Comparison of ENCODE assay signal across 15 mouse cellular contexts in genomic region chr5:64431624-64432023, GRCm38 (mm10).
A peak's percentile ranks its signal among the peaks of the same experiment; 100 is the strongest.
DNase-seq lines count a peak whose midpoint lies in the region; ATAC-seq and TF ChIP-seq lines count a peak whose summit lies in the region.
"Had no signal": no experiment of that assay in that cellular context is flagged by ENCODE, and none has a peak within 500 bp of the region (broad histone marks: within the 10 kb centered on the region; RNA-seq: fewer than 3 reads in every experiment).

No protein-coding gene starts in this region.

- no peaks in the 10 kb centered on the region for H3K9me3 ChIP-seq in intestine, postnatal 0 days (ENCODE audit: control insufficient read depth)
- H3K9me3 ChIP-seq in liver, embryonic 15.5 days (replicated peaks), result no peaks in the 10 kb centered on the region
- H3K9me3 ChIP-seq in hindbrain, embryonic 11.5 days (ENCODE audit: control insufficient read depth, low read length), result no peaks in the 10 kb centered on the region
- H3K9me3 ChIP-seq: embryonic facial prominence, embryonic 13.5 days; limb, embryonic 12.5 days had no signal

- no peak overlapping the region for H3K4me3 ChIP-seq in intestine, postnatal 0 days (ENCODE audit: low read depth, low read length)
- H3K4me3 ChIP-seq in liver, embryonic 15.5 days (replicated peaks), result no peak overlapping the region
- H3K4me3 ChIP-seq in hindbrain, embryonic 11.5 days (ENCODE audit: low read depth, low read length), result no peak overlapping the region
- H3K4me3 ChIP-seq: embryonic facial prominence, embryonic 13.5 days; limb, embryonic 12.5 days had no signal

- H3K27ac ChIP-seq in intestine, postnatal 0 days (ENCODE audit: low read depth, low read length), result peak overlapping the region; percentile 63
- H3K27ac ChIP-seq in liver, embryonic 15.5 days (replicated peaks), result 0 out of 2 replicates have a peak overlapping the region, but pooled peaks have one; percentile 4
- H3K27ac ChIP-seq in hindbrain, embryonic 11.5 days (ENCODE audit: low read depth, low read length), result no peak overlapping the region
- H3K27ac ChIP-seq: embryonic facial prominence, embryonic 13.5 days; hindbrain, postnatal 0 days; limb, embryonic 12.5 days had no signal

- peak; percentile 38 to 70 for DNase-seq in urinary bladder, adult 18-20 months (ENCODE audit: low spot score in 2 of 2)
- no peak for DNase-seq in urinary bladder, postnatal 10 days (ENCODE audit: low spot score)
- no peak for DNase-seq in hindbrain, embryonic 11.5 days (ENCODE audit: low spot score)
- DNase-seq in cerebellum, adult 8-10 months, result no peak
- DNase-seq: cerebellum, adult 9-11 months; forebrain, postnatal 0 days; gastrocnemius, postnatal 36 days; thymus, postnatal 4 days had no signal

- 37% methylated on average over 6 of the region's 6 CpGs for WGBS in intestine, postnatal 0 days
- whole genome bisulfite sequencing in liver, embryonic 15.5 days (ENCODE audit: insufficient replicate concordance), result 46% methylated on average over 6 of the region's 6 CpGs
- WGBS in hindbrain, embryonic 11.5 days, result 92% methylated on average over 6 of the region's 6 CpGs

- peak; percentile 95 for ATAC-seq in intestine, postnatal 0 days
- ATAC-seq in liver, embryonic 15.5 days (ENCODE audit: insufficient read depth), result no peak
- ATAC-seq in hindbrain, embryonic 11.5 days (ENCODE audit: low FRiP score), result no peak
- ATAC-seq in megakaryocyte, adult 5-6 weeks (ENCODE audit: poor library complexity, severe bottlenecking), result no peak
- ATAC-seq: activated CD4-positive, CD25-positive, alpha-beta regulatory T cell, adult 4 months; forebrain, postnatal 0 days; hindbrain, postnatal 0 days had no signal

- H3K36me3 ChIP-seq in intestine, postnatal 0 days (ENCODE audit: control insufficient read depth, insufficient read depth), result no peaks in the 10 kb centered on the region
- H3K36me3 ChIP-seq in liver, embryonic 15.5 days (replicated peaks), result no peaks in the 10 kb centered on the region
- H3K36me3 ChIP-seq in hindbrain, embryonic 11.5 days (ENCODE audit: control insufficient read depth, insufficient read depth, low read length), result no peaks in the 10 kb centered on the region
- H3K36me3 ChIP-seq: embryonic facial prominence, embryonic 13.5 days; limb, embryonic 12.5 days had no signal

- H3K4me1 ChIP-seq in intestine, postnatal 0 days (replicated peaks; ENCODE audit: control insufficient read depth, insufficient read depth, low read length), result no peaks in the 10 kb centered on the region; the same call in 1 of the 2 replicates
- peaks cover 63% of the 10 kb centered on the region for H3K4me1 ChIP-seq in liver, embryonic 15.5 days (replicated peaks)
- H3K4me1 ChIP-seq in hindbrain, embryonic 11.5 days (replicated peaks; ENCODE audit: control insufficient read depth, insufficient read depth, low read length), result no peaks in the 10 kb centered on the region
- H3K4me1 ChIP-seq: limb, embryonic 12.5 days had no signal

- H3K4me2 ChIP-seq in intestine, postnatal 0 days (replicated peaks; ENCODE audit: low read depth), result no peak overlapping the region; the same call in 1 of the 2 replicates
- H3K4me2 ChIP-seq in liver, embryonic 15.5 days, result no peak overlapping the region
- H3K4me2 ChIP-seq in hindbrain, embryonic 11.5 days (replicated peaks; ENCODE audit: low read depth, low read length), result no peak overlapping the region
- H3K4me2 ChIP-seq: embryonic facial prominence, embryonic 13.5 days; limb, embryonic 12.5 days had no signal

- H3K9ac ChIP-seq in intestine, postnatal 0 days (ENCODE audit: low read depth, low read length), result no peak overlapping the region
- no peak overlapping the region for H3K9ac ChIP-seq in liver, embryonic 15.5 days
- no peak overlapping the region for H3K9ac ChIP-seq in hindbrain, embryonic 11.5 days (ENCODE audit: low read depth, low read length)
- H3K9ac ChIP-seq: embryonic facial prominence, embryonic 13.5 days; forebrain, postnatal 0 days; limb, embryonic 12.5 days had no signal

- no peaks in the 10 kb centered on the region for H3K27me3 ChIP-seq in intestine, postnatal 0 days (replicated peaks; ENCODE audit: control insufficient read depth, insufficient read depth, low read length)
- H3K27me3 ChIP-seq in liver, embryonic 15.5 days, result no peaks in the 10 kb centered on the region
- H3K27me3 ChIP-seq in hindbrain, embryonic 11.5 days (ENCODE audit: control insufficient read depth, insufficient read depth, low read length), result no peaks in the 10 kb centered on the region
- H3K27me3 ChIP-seq: embryonic facial prominence, embryonic 13.5 days; limb, embryonic 12.5 days had no signal

- no peak for TF ChIP-seq CTCF in intestine, postnatal 0 days (IDR thresholded peaks at IDR 0.05; ENCODE audit: low read depth)

Comparison
In these comparisons a context has a peak if more than half of its experiments do, and no peak if none do; other contexts are left out.
1. DNase-seq: peak in urinary bladder, adult 18-20 months (2 of 2); none in urinary bladder, postnatal 10 days (single experiment), hindbrain, embryonic 11.5 days (single experiment) and cerebellum, adult 8-10 months (single experiment).